Mouse (Mus musculus): ENCODE measurements around the gene Dnase1l3. TPM values are rescaled to one million over a fixed set of nuclear protein-coding genes. Genes with fewer than 3 reads are reported as not detected.
A peak's percentile ranks its signal among the peaks of the same experiment; 100 is the strongest.
"Not testable (repeated sequence)": the region's sequence is repeated elsewhere in the genome, so short reads cannot be mapped to it uniquely, and the experiment has no call there.

The Dnase1l3 gene
- polyA plus RNA-seq, 1 experiment from 2014 or later = 6.0 TPM

DNA sequence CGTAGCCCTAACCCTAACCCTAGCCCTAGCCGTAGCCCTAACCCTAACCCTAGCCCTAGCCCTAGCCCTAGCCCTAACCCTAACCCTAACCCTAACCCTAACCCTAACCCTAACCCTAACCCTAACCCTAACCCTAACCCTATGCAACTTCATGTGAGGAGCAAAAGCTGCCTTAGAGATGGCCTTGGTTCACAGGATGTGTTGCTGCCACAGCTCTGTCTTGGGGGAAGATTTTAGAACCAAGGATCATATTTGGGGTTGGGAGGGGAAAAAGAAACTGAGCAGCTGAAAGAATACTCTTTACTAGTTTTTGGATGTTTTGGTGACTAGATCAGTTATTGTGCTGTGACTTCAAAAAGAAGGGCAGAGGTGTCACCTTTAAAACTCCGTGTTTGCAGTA lies 11.7 kb upstream of the Dnase1l3 start:
- not testable (repeated sequence) for ATAC-seq (ENCODE audit: low read depth); H3K4me2 ChIP-seq (ENCODE audit: low read depth, low read length); H3K9ac ChIP-seq (ENCODE audit: low read depth, low read length); H3K4me1 ChIP-seq (ENCODE audit: control insufficient read depth, low read depth, low read length); H3K4me3 ChIP-seq (ENCODE audit: low read depth, low read length); H3K36me3 ChIP-seq (ENCODE audit: control insufficient read depth, insufficient read depth); H3K9me3 ChIP-seq (replicated peaks; ENCODE audit: control insufficient read depth, low read length); H3K27ac ChIP-seq (ENCODE audit: low read length)
- H3K27me3 ChIP-seq (ENCODE audit: control insufficient read depth, insufficient read depth, low read depth, low read length) = peaks cover 26% of the 10 kb centered on the region
- 60% methylated on average over 3 of the region's 3 CpGs for WGBS (ENCODE audit: insufficient replicate concordance)

DNA sequence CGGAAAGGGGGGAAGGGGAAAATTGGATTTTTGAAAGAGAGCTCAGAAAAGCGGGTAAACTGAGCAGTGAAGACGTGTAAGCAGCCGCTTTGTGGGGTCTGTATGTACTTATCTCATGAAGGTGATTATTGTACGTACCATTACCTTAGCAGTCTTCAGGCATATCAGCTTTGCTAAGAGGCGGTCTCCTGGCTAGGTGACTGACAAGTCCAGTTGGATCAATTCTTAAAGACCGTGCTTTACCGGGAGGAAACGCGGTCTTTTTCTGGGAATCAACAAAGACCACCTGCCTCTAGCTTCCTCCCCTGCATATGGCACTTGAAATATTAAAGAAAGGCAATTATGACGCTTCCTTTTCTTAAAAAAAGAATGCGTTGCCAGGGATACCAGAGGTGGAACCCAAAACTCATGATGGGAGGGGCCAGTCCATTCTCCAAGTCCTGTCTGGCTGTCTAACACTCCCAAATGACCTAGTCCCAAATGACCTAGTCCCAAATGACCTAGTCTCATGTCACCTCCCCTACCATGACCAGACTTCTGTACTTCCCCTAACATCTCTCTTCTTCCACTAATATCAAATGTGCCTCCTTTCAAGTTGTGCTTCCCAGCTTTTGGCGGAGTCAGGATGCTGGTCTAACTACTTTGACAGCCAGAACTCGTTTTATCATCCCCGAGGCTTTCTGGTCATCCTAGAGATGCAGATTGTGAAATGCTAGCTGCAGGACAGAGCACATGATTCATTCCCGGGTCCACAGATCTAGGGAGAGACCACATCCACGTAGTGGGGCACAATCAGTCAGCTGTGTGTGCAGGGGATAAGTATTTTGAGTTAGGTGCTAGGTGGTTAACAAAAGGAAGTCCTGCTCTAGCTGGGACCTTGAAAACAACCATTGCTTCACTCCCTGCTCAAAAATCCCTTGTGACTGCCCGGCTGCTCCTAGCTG lies 9.6 kb upstream of the Dnase1l3 start:
- H3K27me3 ChIP-seq (ENCODE audit: control insufficient read depth, insufficient read depth, low read depth, low read length) = peaks cover 26% of the 10 kb centered on the region
- H3K9ac ChIP-seq (ENCODE audit: low read depth, low read length) = no peak overlapping the region
- no peak for ATAC-seq (ENCODE audit: low read depth)
- peaks cover 3% of the 10 kb centered on the region for H3K4me1 ChIP-seq (ENCODE audit: control insufficient read depth, low read depth, low read length)
- 23% methylated on average over 18 of the region's 18 CpGs for WGBS (ENCODE audit: insufficient replicate concordance)
- H3K9me3 ChIP-seq (replicated peaks; ENCODE audit: control insufficient read depth, low read length) = no peaks in the 10 kb centered on the region
- peak overlapping the region; percentile 51 for H3K4me2 ChIP-seq (ENCODE audit: low read depth, low read length)
- H3K36me3 ChIP-seq (ENCODE audit: control insufficient read depth, insufficient read depth) = no peaks in the 10 kb centered on the region
- H3K4me3 ChIP-seq (ENCODE audit: low read depth, low read length) = peak overlapping the region; percentile 55; the same call in 1 of the 2 replicates
- no peak overlapping the region for H3K27ac ChIP-seq (ENCODE audit: low read length)

DNA sequence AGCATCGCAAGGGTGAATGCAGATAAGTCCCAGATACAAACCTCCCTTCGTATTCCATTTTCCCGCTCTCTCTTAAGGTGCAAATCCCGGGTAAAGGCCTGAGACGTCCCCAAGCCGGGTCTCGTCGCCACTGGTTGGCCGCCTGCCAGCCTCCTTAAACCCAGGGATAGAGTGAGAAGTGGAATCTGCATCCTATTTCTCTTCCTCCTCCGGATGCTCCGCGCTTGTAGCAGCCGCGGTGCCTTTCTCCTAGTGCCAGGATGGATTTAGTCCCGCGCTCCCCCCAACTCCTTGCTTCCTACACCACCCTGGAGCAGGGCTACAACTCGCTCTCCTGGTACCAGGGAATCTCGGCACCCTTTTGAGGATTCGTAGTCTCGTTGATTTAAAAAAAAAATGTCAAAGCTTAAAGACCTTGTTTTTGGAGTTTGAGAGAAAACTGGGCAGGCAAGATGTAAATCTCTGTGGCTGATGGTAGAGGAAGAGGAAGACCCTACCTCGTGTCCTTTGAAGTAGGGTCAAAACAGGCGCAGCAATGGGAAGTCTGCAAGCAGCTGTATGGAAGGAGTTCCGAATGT lies 8.8 kb upstream of the Dnase1l3 start:
- Histone ChIP-seq H3K36me3 (ENCODE audit: control insufficient read depth, insufficient read depth) (no peaks in the 10 kb centered on the region), H3K4me1 (ENCODE audit: control insufficient read depth, low read depth, low read length) (peaks cover 3% of the 10 kb centered on the region), H3K27ac (ENCODE audit: low read length) (no peak overlapping the region), H3K9ac (ENCODE audit: low read depth, low read length) (peak overlapping the region; percentile 22; the same call in 1 of the 2 replicates), H3K27me3 (ENCODE audit: control insufficient read depth, insufficient read depth, low read depth, low read length) (peaks cover 26% of the 10 kb centered on the region), H3K4me2 (ENCODE audit: low read depth, low read length) (peak overlapping the region; percentile 51), H3K4me3 (ENCODE audit: low read depth, low read length) (peak overlapping the region; percentile 55), H3K9me3 (replicated peaks; ENCODE audit: control insufficient read depth, low read length) (no peaks in the 10 kb centered on the region)
- no peak for ATAC-seq (ENCODE audit: low read depth)
- WGBS (ENCODE audit: insufficient replicate concordance) = 1% methylated on average over 23 of the region's 23 CpGs

DNA sequence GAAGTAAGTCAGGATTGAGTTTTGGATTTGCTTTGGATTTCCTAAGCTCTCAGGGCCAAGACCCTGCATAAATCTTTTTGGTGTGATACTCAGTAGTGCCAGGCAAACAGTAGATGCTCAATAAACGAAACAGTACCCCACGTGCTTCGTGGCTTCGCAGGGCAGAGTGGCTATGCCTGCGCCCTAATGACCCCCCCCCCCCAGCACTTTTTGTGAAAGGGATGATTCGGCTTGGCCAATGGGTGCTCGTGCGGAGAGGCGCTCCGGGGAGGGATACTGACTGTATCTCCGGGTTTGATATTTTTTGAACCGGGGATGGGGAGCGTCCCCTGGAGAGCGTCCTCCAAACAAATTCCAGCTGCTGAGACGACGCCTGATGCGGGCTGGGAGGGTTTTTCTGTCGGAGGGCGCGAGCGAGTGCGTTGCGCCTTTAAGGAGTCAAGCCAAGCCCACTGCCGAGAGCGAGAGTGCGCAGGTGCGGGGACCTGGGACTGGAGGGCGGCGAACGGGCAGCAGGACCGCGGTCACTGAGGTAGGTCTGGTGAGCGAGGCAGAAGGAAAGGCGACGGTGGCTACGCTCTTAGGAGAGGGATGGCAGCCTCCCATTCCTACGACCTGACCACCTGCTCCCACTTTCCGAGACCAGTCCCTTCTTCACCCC lies 8.2 kb upstream of the Dnase1l3 start, which contains the start of gene Abhd6:
Abhd6 (plus strand) TSS at position 471 of the 661 bp plus-strand sequence.
- Histone ChIP-seq H3K4me2 (ENCODE audit: low read depth, low read length) (peak within 1 kb of the TSS; percentile 51), H3K27me3 (ENCODE audit: control insufficient read depth, insufficient read depth, low read depth, low read length) (peaks cover 26% of the 10 kb centered on the region)
- ATAC-seq (ENCODE audit: low read depth) = peak; percentile 71

DNA sequence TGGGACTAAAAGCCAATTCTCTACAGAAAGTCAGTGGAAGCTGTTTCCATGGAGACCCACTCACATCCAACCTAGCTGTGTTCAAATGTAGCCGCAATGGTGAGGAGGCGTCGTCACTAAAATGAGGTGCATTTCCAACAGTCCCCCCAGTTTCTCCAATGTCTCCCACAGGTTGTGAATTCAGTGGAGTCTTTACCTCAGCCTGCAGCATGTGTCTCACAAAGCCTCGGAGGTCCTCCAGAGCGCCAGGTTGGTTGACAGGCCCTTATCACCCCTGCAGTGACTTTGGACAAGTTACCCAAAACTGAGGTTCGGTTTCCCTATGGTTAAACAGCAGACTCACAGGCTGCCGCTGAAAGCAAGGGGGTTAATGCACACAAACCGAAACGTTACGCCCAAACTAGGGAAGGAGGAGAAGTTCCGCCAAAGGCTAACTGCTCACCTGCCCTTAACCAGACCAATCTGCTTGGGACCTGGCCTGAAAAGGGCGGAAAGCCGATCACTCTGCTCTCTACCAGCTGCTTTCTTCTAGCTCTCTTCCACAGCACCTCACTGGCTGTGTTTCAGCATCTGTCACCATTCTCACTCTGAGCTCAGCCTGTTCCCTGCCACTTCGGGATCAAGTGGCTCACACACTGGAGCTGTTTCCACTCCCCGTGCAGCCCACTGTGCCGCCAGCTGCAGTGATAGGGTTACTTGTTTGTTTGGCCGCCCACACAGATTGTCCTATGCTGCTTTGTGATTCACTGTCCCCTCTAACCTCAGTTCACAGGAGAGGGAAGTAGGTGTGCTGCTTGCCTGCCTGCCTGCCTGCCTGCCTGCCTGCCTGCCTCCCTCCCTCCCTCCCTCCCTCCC lies 6.7 kb upstream of the Dnase1l3 start:
- H3K9ac ChIP-seq (ENCODE audit: low read depth, low read length) = no peak overlapping the region
- peaks cover 26% of the 10 kb centered on the region for H3K27me3 ChIP-seq (ENCODE audit: control insufficient read depth, insufficient read depth, low read depth, low read length)
- H3K9me3 ChIP-seq (replicated peaks; ENCODE audit: control insufficient read depth, low read length) = no peaks in the 10 kb centered on the region

More for the DNA sequence above, 8.2 kb upstream of the Dnase1l3 start, which contains the start of gene Abhd6:
- no peaks in the 10 kb centered on the region for H3K36me3 ChIP-seq (ENCODE audit: control insufficient read depth, insufficient read depth)
- no peaks in the 10 kb centered on the region for H3K9me3 ChIP-seq (replicated peaks; ENCODE audit: control insufficient read depth, low read length)
- WGBS (ENCODE audit: insufficient replicate concordance) = 2% methylated on average over 38 of the region's 38 CpGs
- H3K4me1 ChIP-seq (ENCODE audit: control insufficient read depth, low read depth, low read length) = peaks cover 3% of the 10 kb centered on the region
- peak within 1 kb of the TSS; percentile 22; the same call in 1 of the 2 replicates for H3K9ac ChIP-seq (ENCODE audit: low read depth, low read length)
- H3K27ac ChIP-seq (ENCODE audit: low read length) = no peak within 1 kb of the TSS
- H3K4me3 ChIP-seq (ENCODE audit: low read depth, low read length) = peak within 1 kb of the TSS; percentile 55

DNA sequence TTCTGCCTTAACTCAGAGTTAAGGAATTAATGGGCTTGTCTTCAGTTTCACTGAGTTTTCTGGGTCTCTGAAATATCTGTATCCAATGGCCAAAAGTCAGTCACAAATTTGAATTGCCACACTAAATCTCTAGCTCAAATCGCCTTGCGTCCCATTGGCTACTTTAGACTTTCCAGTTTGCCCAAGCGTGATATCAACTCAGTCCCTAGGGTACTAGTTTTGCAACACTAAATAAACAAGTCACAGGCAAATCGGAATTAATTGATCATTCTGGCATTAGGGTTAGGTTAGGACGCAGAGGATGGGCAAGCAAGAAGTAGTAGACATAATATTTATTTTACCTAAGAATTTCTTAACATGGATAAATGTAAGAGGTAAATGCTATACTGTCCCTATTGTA lies 5.9 kb upstream of the Dnase1l3 start:
- H3K36me3 ChIP-seq (ENCODE audit: control insufficient read depth, insufficient read depth) = no peaks in the 10 kb centered on the region
- H3K27ac ChIP-seq (ENCODE audit: low read length) = no peak overlapping the region
- no peaks in the 10 kb centered on the region for H3K9me3 ChIP-seq (replicated peaks; ENCODE audit: control insufficient read depth, low read length)
- H3K4me3 ChIP-seq (ENCODE audit: low read depth, low read length) = no peak overlapping the region
- no peak overlapping the region for H3K9ac ChIP-seq (ENCODE audit: low read depth, low read length)
- WGBS (ENCODE audit: insufficient replicate concordance) = 53% methylated on average over 5 of the region's 5 CpGs
- H3K4me1 ChIP-seq (ENCODE audit: control insufficient read depth, low read depth, low read length) = peaks cover 3% of the 10 kb centered on the region
- H3K4me2 ChIP-seq (ENCODE audit: low read depth, low read length) = no peak overlapping the region
- H3K27me3 ChIP-seq (ENCODE audit: control insufficient read depth, insufficient read depth, low read depth, low read length) = peaks cover 26% of the 10 kb centered on the region
- no peak for ATAC-seq (ENCODE audit: low read depth)

More for the DNA sequence above, 6.7 kb upstream of the Dnase1l3 start:
- no peak overlapping the region for H3K27ac ChIP-seq (ENCODE audit: low read length)
- no peak overlapping the region for H3K4me3 ChIP-seq (ENCODE audit: low read depth, low read length)
- no peaks in the 10 kb centered on the region for H3K36me3 ChIP-seq (ENCODE audit: control insufficient read depth, insufficient read depth)
- H3K4me1 ChIP-seq (ENCODE audit: control insufficient read depth, low read depth, low read length) = peaks cover 3% of the 10 kb centered on the region
- 26% methylated on average over 17 of the region's 17 CpGs for WGBS (ENCODE audit: insufficient replicate concordance)
- no peak overlapping the region for H3K4me2 ChIP-seq (ENCODE audit: low read depth, low read length)
- ATAC-seq (ENCODE audit: low read depth) = 0 out of 2 replicates have a peak, but pooled peaks have one; percentile 33

DNA sequence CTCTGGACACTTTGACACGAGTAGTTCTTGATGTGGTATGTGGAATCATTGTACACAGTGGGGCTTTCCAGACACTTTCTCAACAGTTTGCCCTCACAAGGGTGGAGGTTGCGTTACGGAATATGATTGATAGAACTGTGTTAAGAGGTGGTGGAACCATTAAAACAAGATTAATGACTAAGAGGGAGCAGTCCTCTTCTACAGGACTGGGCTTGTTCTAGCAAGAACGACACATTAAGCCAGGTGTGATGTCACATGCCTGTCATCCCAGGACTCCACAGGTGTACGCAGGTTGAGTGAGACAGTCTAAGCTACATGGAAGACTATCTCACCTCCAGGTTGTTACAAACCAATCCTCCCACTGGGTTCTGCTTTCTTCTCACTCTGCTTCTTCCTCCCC lies 5.1 kb upstream of the Dnase1l3 start:
- no peak overlapping the region for H3K9ac ChIP-seq (ENCODE audit: low read depth, low read length)
- peaks cover 3% of the 10 kb centered on the region for H3K4me1 ChIP-seq (ENCODE audit: control insufficient read depth, low read depth, low read length)
- H3K9me3 ChIP-seq (replicated peaks; ENCODE audit: control insufficient read depth, low read length) = no peaks in the 10 kb centered on the region
- H3K36me3 ChIP-seq (ENCODE audit: control insufficient read depth, insufficient read depth) = no peaks in the 10 kb centered on the region
- no peak for ATAC-seq (ENCODE audit: low read depth)
- 65% methylated on average over 5 of the region's 5 CpGs for WGBS (ENCODE audit: insufficient replicate concordance)
- no peak overlapping the region for H3K4me3 ChIP-seq (ENCODE audit: low read depth, low read length)
- H3K27me3 ChIP-seq (ENCODE audit: control insufficient read depth, insufficient read depth, low read depth, low read length) = peaks cover 26% of the 10 kb centered on the region
- H3K27ac ChIP-seq (ENCODE audit: low read length) = no peak overlapping the region
- H3K4me2 ChIP-seq (ENCODE audit: low read depth, low read length) = no peak overlapping the region

DNA sequence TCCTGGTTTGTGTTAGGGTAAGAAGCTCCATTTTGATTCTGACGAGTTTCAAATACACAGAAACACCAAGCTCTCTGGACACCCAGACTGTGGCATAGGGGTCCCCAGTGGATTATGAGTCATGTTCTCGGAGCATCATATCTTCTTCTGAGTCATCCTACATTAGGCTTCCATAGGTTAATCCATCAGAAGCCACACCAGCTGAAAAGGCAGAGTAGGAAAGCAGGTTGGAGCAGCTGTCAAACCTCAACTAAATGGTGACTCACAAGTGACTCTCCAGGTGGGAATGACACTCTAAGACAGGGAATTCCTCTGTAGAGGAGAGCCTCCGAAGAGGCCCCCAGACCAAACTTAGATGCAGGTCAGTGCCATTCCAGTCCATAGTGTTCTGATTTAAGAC lies 4.7 kb upstream of the Dnase1l3 start:
- Histone ChIP-seq H3K9ac (ENCODE audit: low read depth, low read length) (no peak overlapping the region), H3K27me3 (ENCODE audit: control insufficient read depth, insufficient read depth, low read depth, low read length) (peaks cover 22% of the 10 kb centered on the region), H3K4me2 (ENCODE audit: low read depth, low read length) (no peak overlapping the region), H3K27ac (ENCODE audit: low read length) (no peak overlapping the region), H3K9me3 (replicated peaks; ENCODE audit: control insufficient read depth, low read length) (no peaks in the 10 kb centered on the region), H3K36me3 (ENCODE audit: control insufficient read depth, insufficient read depth) (no peaks in the 10 kb centered on the region), H3K4me1 (ENCODE audit: control insufficient read depth, low read depth, low read length) (peaks cover 3% of the 10 kb centered on the region), H3K4me3 (ENCODE audit: low read depth, low read length) (no peak overlapping the region)
- ATAC-seq (ENCODE audit: low read depth) = no peak
- 58% methylated on average over 3 of the region's 3 CpGs for WGBS (ENCODE audit: insufficient replicate concordance)
